Mouse (Mus musculus): ENCODE measurements around the gene Gon4l. TPM values are rescaled to one million over a fixed set of nuclear protein-coding genes. Genes with fewer than 3 reads are reported as not detected.

Gene Gon4l
- polyA plus RNA-seq, 1 experiment: 14.7 TPM

GRCm38 (mm10) chr3:88923989-88924591, 89.1 kb downstream of the Gon4l start:
- TF ChIP-seq MAX (IDR thresholded peaks at IDR 0.05) (no peak), FOSL1 (IDR thresholded peaks at IDR 0.05; ENCODE audit: insufficient read depth, low read length, poor library complexity, severe bottlenecking) (no peak), CEBPB (IDR thresholded peaks at IDR 0.05; ENCODE audit: low read depth) (no peak), CTCF (IDR thresholded peaks at IDR 0.05; ENCODE audit: control insufficient read depth, insufficient read depth, insufficient read length) (no peak), USF1 (IDR thresholded peaks at IDR 0.05; ENCODE audit: low read depth) (no peak), MYOD1 (IDR thresholded peaks at IDR 0.05; ENCODE audit: control insufficient read depth, insufficient read length, low read depth) (no peak), MYOG (IDR thresholded peaks at IDR 0.05; ENCODE audit: control insufficient read depth, extremely low read depth, insufficient read length) (no peak)
- H3K4me3 ChIP-seq (ENCODE audit: insufficient read depth, poor library complexity, severe bottlenecking): no peak overlapping the region
- H3K36me3 ChIP-seq (ENCODE audit: control insufficient read depth, insufficient read depth): peaks cover 67% of the 10 kb centered on the region

GRCm38 (mm10) chr3:88925651-88926050, 90.6 kb downstream of the Gon4l start:
- no peaks in the 10 kb centered on the region for H3K79me3 ChIP-seq (ENCODE audit: low read depth)
- no peak overlapping the region for H3K4me3 ChIP-seq (ENCODE audit: insufficient read depth, poor library complexity, severe bottlenecking)
- H3K36me3 ChIP-seq (ENCODE audit: control insufficient read depth, insufficient read depth): peaks cover 79% of the 10 kb centered on the region
- H3K79me2 ChIP-seq (ENCODE audit: control insufficient read depth, insufficient read depth): no peaks in the 10 kb centered on the region
- no peak overlapping the region for H3ac ChIP-seq (ENCODE audit: control insufficient read depth, insufficient read length, low read depth)
- H3K27me3 ChIP-seq (ENCODE audit: control insufficient read depth, insufficient read depth, insufficient read length): no peaks in the 10 kb centered on the region
- no peak for TF ChIP-seq MAX (IDR thresholded peaks at IDR 0.05)
- no peak for TF ChIP-seq MYOD1 (IDR thresholded peaks at IDR 0.05; ENCODE audit: control insufficient read depth, insufficient read length, low read depth)
- no peak for TF ChIP-seq CTCF (IDR thresholded peaks at IDR 0.05; ENCODE audit: control insufficient read depth, insufficient read depth, insufficient read length)
- no peak for TF ChIP-seq USF1 (IDR thresholded peaks at IDR 0.05; ENCODE audit: low read depth)
- no peak for TF ChIP-seq FOSL1 (IDR thresholded peaks at IDR 0.05; ENCODE audit: insufficient read depth, low read length, poor library complexity, severe bottlenecking)
- TF ChIP-seq MYOG (IDR thresholded peaks at IDR 0.05; ENCODE audit: control insufficient read depth, extremely low read depth, insufficient read length): no peak
- TF ChIP-seq CEBPB (IDR thresholded peaks at IDR 0.05; ENCODE audit: low read depth): no peak

More at GRCm38 (mm10) chr3:88923989-88924591, 89.1 kb downstream of the Gon4l start:
- Histone ChIP-seq H3K79me3 (ENCODE audit: low read depth) (no peaks in the 10 kb centered on the region), H3K79me2 (ENCODE audit: control insufficient read depth, insufficient read depth) (no peaks in the 10 kb centered on the region), H3ac (ENCODE audit: control insufficient read depth, insufficient read length, low read depth) (no peak overlapping the region), H3K27me3 (ENCODE audit: control insufficient read depth, insufficient read depth, insufficient read length) (no peaks in the 10 kb centered on the region)

GRCm38 (mm10) chr3:88929501-88929900, 94.5 kb downstream of the Gon4l start:
- Histone ChIP-seq H3K36me3 (ENCODE audit: control insufficient read depth, insufficient read depth) (peaks cover 69% of the 10 kb centered on the region), H3K79me2 (ENCODE audit: control insufficient read depth, insufficient read depth) (no peaks in the 10 kb centered on the region), H3K4me3 (ENCODE audit: insufficient read depth, poor library complexity, severe bottlenecking) (no peak overlapping the region), H3K27me3 (ENCODE audit: control insufficient read depth, insufficient read depth, insufficient read length) (no peaks in the 10 kb centered on the region), H3K79me3 (ENCODE audit: low read depth) (no peaks in the 10 kb centered on the region), H3ac (ENCODE audit: control insufficient read depth, insufficient read length, low read depth) (no peak overlapping the region)
- TF ChIP-seq MYOD1 (IDR thresholded peaks at IDR 0.05; ENCODE audit: control insufficient read depth, insufficient read length, low read depth): no peak
- TF ChIP-seq MYOG (IDR thresholded peaks at IDR 0.05; ENCODE audit: control insufficient read depth, extremely low read depth, insufficient read length): no peak
- no peak for TF ChIP-seq MAX (IDR thresholded peaks at IDR 0.05)
- no peak for TF ChIP-seq FOSL1 (IDR thresholded peaks at IDR 0.05; ENCODE audit: insufficient read depth, low read length, poor library complexity, severe bottlenecking)
- TF ChIP-seq CEBPB (IDR thresholded peaks at IDR 0.05; ENCODE audit: low read depth): no peak
- no peak for TF ChIP-seq CTCF (IDR thresholded peaks at IDR 0.05; ENCODE audit: control insufficient read depth, insufficient read depth, insufficient read length)
- TF ChIP-seq USF1 (IDR thresholded peaks at IDR 0.05; ENCODE audit: low read depth): no peak

- TF ChIP-seq MYOD1 (IDR thresholded peaks at IDR 0.05; ENCODE audit: control insufficient read depth, insufficient read length, low read depth): no peak
- no peak for TF ChIP-seq FOSL1 (IDR thresholded peaks at IDR 0.05; ENCODE audit: insufficient read depth, low read length, poor library complexity, severe bottlenecking)
- no peak for TF ChIP-seq CEBPB (IDR thresholded peaks at IDR 0.05; ENCODE audit: low read depth)
- H3K79me3 ChIP-seq (ENCODE audit: low read depth): peaks cover 1% of the 10 kb centered on the region
- no peak overlapping the region for H3ac ChIP-seq (ENCODE audit: control insufficient read depth, insufficient read length, low read depth)
- H3K36me3 ChIP-seq (ENCODE audit: control insufficient read depth, insufficient read depth): peaks cover 41% of the 10 kb centered on the region
- H3K27me3 ChIP-seq (ENCODE audit: control insufficient read depth, insufficient read depth, insufficient read length): no peaks in the 10 kb centered on the region
- H3K79me2 ChIP-seq (ENCODE audit: control insufficient read depth, insufficient read depth): peaks cover 9% of the 10 kb centered on the region
- H3K4me3 ChIP-seq (ENCODE audit: insufficient read depth, poor library complexity, severe bottlenecking): no peak overlapping the region
Measured at GRCm38 (mm10) chr3:88939071-88939470, 104.0 kb downstream of the Gon4l start.

GRCm38 (mm10) chr3:88939749-88940148, 104.7 kb downstream of the Gon4l start:
- H3ac ChIP-seq (ENCODE audit: control insufficient read depth, insufficient read length, low read depth): no peak overlapping the region
- peaks cover 16% of the 10 kb centered on the region for H3K79me2 ChIP-seq (ENCODE audit: control insufficient read depth, insufficient read depth)
- H3K27me3 ChIP-seq (ENCODE audit: control insufficient read depth, insufficient read depth, insufficient read length): no peaks in the 10 kb centered on the region
- peaks cover 38% of the 10 kb centered on the region for H3K36me3 ChIP-seq (ENCODE audit: control insufficient read depth, insufficient read depth)
- H3K79me3 ChIP-seq (ENCODE audit: low read depth): peaks cover 1% of the 10 kb centered on the region
- H3K4me3 ChIP-seq (ENCODE audit: insufficient read depth, poor library complexity, severe bottlenecking): no peak overlapping the region
- peak; percentile 1 for TF ChIP-seq CTCF (IDR thresholded peaks at IDR 0.05; ENCODE audit: control insufficient read depth, insufficient read depth, insufficient read length)
- TF ChIP-seq MAX (IDR thresholded peaks at IDR 0.05): no peak

GRCm38 (mm10) chr3:88942316-88942880, 107.4 kb downstream of the Gon4l start:
- no peak overlapping the region for H3ac ChIP-seq (ENCODE audit: control insufficient read depth, insufficient read length, low read depth)
- H3K27me3 ChIP-seq (ENCODE audit: control insufficient read depth, insufficient read depth, insufficient read length): no peaks in the 10 kb centered on the region
- peaks cover 28% of the 10 kb centered on the region for H3K36me3 ChIP-seq (ENCODE audit: control insufficient read depth, insufficient read depth)
- no peak overlapping the region for H3K4me3 ChIP-seq (ENCODE audit: insufficient read depth, poor library complexity, severe bottlenecking)
- H3K79me2 ChIP-seq (ENCODE audit: control insufficient read depth, insufficient read depth): peaks cover 43% of the 10 kb centered on the region
- TF ChIP-seq USF1 (IDR thresholded peaks at IDR 0.05; ENCODE audit: low read depth): no peak
- TF ChIP-seq MYOD1 (IDR thresholded peaks at IDR 0.05; ENCODE audit: control insufficient read depth, insufficient read length, low read depth): no peak
- TF ChIP-seq MYOG (IDR thresholded peaks at IDR 0.05; ENCODE audit: control insufficient read depth, extremely low read depth, insufficient read length): no peak
- no peak for TF ChIP-seq CEBPB (IDR thresholded peaks at IDR 0.05; ENCODE audit: low read depth)
- no peak for TF ChIP-seq CTCF (IDR thresholded peaks at IDR 0.05; ENCODE audit: control insufficient read depth, insufficient read depth, insufficient read length)
- no peak for TF ChIP-seq FOSL1 (IDR thresholded peaks at IDR 0.05; ENCODE audit: insufficient read depth, low read length, poor library complexity, severe bottlenecking)
- TF ChIP-seq MAX (IDR thresholded peaks at IDR 0.05): no peak
- H3K79me3 ChIP-seq (ENCODE audit: low read depth): peaks cover 25% of the 10 kb centered on the region

Measured in C2C12 (cell line).